Mouse (Mus musculus) limb, embryonic 12.5 days (tissue): Measurements from ENCODE around the gene Gm15023. TPM values are rescaled to one million over a fixed set of nuclear protein-coding genes. Genes with fewer than 3 reads are reported as not detected.
"Not testable (repeated sequence)": the region's sequence is repeated elsewhere in the genome, so short reads cannot be mapped to it uniquely, and the experiment has no call there.

Source experiments
- ATAC-seq: fragments of 200-750 bp; cut with Nextera tagmentation; 2 replicates; pipeline ENCODE4 v1.8.0; 2017; ENCODE audit warnings: low read depth, moderate TSS enrichment; ENCODE audit not compliant: insufficient number of reproducible peaks, insufficient read depth, low FRiP score, low TSS enrichment
- H3K27ac ChIP-seq: fragments of 300-500 bp; sonication (generic); 2 replicates; pipeline ENCODE4 v1.5.1; 2016; ENCODE audit warnings: mild to moderate bottlenecking, moderate library complexity
- H3K27me3 ChIP-seq: fragments of 300-500 bp; sonication (generic); 2 replicates; pipeline ENCODE4 v1.6.1; 2016; ENCODE audit warnings: mild to moderate bottlenecking, moderate library complexity
- H3K36me3 ChIP-seq: fragments of 300-500 bp; sonication (generic); 2 replicates; pipeline ENCODE4 v1.6.1; 2016; ENCODE audit warnings: mild to moderate bottlenecking, moderate library complexity
- H3K4me1 ChIP-seq: fragments of 300-500 bp; sonication (generic); replicated peaks from 2 replicates; pipeline ENCODE4 v1.6.1; 2016
- H3K4me2 ChIP-seq: fragments of 300-500 bp; sonication (generic); 2 replicates; pipeline ENCODE4 v1.6.1; 2016; ENCODE audit warnings: mild to moderate bottlenecking, moderate library complexity
- H3K4me3 ChIP-seq: fragments of 300-500 bp; sonication (generic); replicated peaks from 2 replicates; pipeline ENCODE4 v1.5.1; 2016; ENCODE audit warnings: mild to moderate bottlenecking
- H3K9ac ChIP-seq: fragments of 300-500 bp; sonication (generic); replicated peaks from 2 replicates; pipeline ENCODE4 v1.6.1; 2016; ENCODE audit warnings: mild to moderate bottlenecking, moderate library complexity
- H3K9me3 ChIP-seq: fragments of 300-500 bp; sonication (generic); 2 replicates; pipeline ENCODE4 v1.6.1; 2016; ENCODE audit warnings: mild to moderate bottlenecking, moderate library complexity
- WGBS: fragments of 180-500 bp; shearing (Covaris S2); methylation state at CpG from one replicate; pipeline ENCODE4 v1.1.7; 2016; 5-methylcytosine and 5-hydroxymethylcytosine counted together
- polyA plus RNA-seq: library from polyadenylated mRNA; unstranded; fragments of >200 nt; fragmentation: Nextera tagmentation; extraction: Ambion mirVana; gene quantifications from 2 replicates; pipeline ENCODE4 v1.2.1, GENCODE M21; 2016

Gene Gm15023
- polyA plus RNA-seq = not detected in 2 replicates

DNA sequence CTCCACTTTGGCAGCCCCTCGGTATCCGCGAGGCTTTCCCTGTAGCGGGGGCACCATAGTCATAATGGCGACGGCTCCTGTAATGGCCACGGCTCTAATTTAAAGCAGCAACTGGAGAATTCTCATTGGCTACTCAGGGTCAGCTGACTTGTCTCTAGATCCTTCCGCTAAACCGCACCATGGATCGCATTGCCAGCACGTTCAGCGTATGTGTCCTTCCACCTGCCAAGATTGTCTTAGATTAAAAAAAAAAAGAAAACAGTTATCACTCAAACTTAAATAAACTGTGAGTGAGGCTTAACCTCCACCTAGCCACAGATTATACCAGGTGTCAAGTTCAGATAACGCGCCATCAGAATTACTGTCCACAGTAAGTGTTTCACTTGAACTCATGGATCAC, at the start of gene Gm15023:
Gene Gm15023, minus strand, starts transcription at position 101 of the 400 bp plus-strand sequence.
- not testable (repeated sequence) for H3K36me3 ChIP-seq, H3K4me3 ChIP-seq, H3K27me3 ChIP-seq, ATAC-seq, H3K9ac ChIP-seq, H3K4me1 ChIP-seq, H3K4me2 ChIP-seq, H3K27ac ChIP-seq, H3K9me3 ChIP-seq
- WGBS = 100% methylated on average over 4 of the region's 14 CpGs

DNA sequence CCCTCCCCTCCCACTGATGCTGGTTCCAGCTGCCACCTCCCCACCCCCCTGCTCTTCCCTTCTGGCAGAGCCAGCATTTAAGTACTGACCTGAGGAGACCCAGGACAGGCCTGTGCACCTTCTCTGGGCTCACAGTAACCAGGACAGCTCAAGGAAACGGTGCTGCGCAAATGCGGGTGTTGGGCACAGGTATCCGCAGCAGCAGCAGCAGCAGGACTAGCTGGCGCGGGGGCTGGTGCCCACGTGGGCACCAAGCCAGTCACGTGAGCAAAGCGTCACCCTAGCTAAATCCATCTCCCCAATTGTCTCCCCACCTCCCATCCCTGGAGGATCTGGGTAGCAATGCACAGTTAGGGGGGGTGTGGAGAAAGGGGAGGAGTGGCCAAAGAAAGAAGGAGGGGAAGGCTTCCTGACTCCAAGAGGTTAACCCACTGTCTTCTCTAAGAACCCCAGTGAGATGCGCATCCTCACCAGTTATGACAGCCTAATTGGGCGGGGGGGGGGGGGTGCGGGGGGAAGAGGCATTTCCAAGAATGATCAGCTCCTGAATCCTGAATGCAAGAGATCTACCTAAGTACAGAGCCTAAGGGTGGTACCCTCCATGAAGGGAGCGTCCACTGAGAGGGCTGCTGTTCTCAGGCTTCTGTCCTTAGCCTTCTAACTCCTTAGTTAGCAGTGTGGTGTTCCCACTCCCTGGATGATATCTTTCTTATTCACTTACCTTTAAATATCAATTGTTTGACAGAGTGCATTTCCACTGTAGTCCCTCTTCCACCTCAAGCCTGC, 33.2 kb upstream of the Gm15023 start, which contains the start of gene Tceal6:
Gene Tceal6, minus strand, starts transcription at position 252 of the 786 bp plus-strand sequence.
- no peaks in the 10 kb centered on the region for H3K9me3 ChIP-seq
- H3K36me3 ChIP-seq = no peaks in the 10 kb centered on the region
- H3K4me1 ChIP-seq = no peaks in the 10 kb centered on the region
- peak within 1 kb of the TSS; percentile 42; the same call in 1 of the 2 replicates for H3K9ac ChIP-seq
- 18% methylated on average over 11 of the region's 13 CpGs for WGBS
- ATAC-seq = peak; percentile 71; the same call in 1 of the 2 replicates
- peak within 1 kb of the TSS; percentile 37 for H3K4me3 ChIP-seq
- H3K4me2 ChIP-seq = peak within 1 kb of the TSS; percentile 65
- H3K27ac ChIP-seq = no peak within 1 kb of the TSS
- peaks cover 35% of the 10 kb centered on the region for H3K27me3 ChIP-seq

DNA sequence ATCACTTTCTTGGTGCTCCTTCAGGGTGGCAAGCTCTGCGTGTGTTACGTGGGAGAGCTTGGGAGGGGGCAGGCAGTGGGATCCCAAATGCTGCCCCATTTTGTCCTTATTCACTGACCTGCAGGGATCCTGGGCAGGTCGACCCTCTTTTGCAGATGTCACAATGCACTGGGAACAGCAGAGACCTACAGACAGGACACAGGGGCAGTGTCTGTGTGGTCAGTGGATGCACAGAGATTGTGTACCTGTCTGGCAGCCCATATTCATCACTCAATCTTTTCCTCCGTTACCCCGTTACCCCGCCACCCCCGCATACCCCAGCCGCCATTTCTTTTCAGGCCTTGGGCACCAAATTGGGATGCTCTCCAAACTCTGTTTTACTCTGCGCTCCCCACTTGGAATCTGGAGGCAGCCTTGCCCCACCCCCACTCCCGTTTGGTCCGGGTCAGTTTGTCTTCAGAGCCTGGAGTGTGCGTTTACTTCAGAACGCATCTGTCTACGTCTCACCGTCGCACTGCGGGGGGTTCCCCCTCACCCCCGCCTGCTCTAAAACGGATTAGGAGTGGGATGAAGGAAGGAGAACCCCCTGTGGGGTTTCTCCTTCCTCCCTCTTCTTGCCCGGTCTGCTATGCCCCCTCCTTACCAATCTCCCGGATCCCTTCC, 32.5 kb upstream of the Gm15023 start:
- H3K27me3 ChIP-seq = peaks cover 35% of the 10 kb centered on the region
- H3K4me2 ChIP-seq = peak overlapping the region; percentile 65
- H3K9ac ChIP-seq = peak overlapping the region; percentile 42; the same call in 1 of the 2 replicates

DNA sequence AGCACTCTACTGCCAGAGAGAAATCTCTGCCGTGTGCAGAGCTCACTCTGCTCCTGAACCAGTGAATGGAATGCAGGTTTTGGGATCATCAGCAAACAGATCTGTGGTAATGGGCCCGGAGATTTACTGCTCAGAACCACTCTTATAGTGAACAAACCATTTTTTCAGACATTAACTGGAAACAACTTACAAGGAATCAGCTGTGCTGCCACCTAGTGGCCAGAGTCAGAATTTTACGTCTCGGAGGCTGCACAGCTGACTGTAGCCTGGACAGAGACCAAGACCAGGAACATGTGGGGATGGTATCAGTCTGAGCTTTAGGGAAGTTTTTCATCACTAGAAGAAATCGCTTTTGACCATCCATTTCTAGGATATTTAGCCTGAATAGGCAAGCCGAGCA, 12.5 kb upstream of the Gm15023 start:
- ATAC-seq, H3K4me2 ChIP-seq, H3K4me3 ChIP-seq, H3K27me3 ChIP-seq, H3K27ac ChIP-seq, H3K4me1 ChIP-seq, H3K36me3 ChIP-seq, H3K9ac ChIP-seq, H3K9me3 ChIP-seq: not testable (repeated sequence)
- WGBS = no CpG with 5 or more reads among the region's 6 CpGs

More for the DNA sequence above, 32.5 kb upstream of the Gm15023 start:
- H3K9me3 ChIP-seq, H3K27ac ChIP-seq, H3K4me1 ChIP-seq, H3K36me3 ChIP-seq: not testable (repeated sequence)
- ATAC-seq = peak; percentile 47; the same call in 1 of the 2 replicates
- H3K4me3 ChIP-seq = peak overlapping the region; percentile 37
- WGBS = 22% methylated on average over 20 of the region's 21 CpGs

DNA sequence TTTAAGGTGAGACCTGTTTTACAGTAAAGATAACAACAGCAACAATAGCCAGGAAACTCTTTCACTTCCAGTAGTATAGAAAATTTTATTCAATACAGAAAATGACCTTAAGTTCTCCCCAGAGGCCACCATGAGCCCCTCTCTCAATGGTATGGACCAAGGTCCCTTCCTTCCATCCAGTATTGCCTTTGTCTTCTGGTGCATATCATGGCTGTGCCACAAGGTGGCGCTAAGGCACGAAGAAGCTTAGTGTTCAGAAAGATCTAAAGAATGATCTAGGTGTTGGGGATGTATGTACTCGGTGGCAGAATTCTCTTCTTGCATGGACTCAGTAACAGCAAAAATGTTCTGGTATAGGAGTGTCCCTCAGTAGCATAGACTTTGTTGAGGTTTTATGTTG, 11.2 kb upstream of the Gm15023 start:
- H3K27me3 ChIP-seq, H3K4me2 ChIP-seq, H3K36me3 ChIP-seq, H3K4me1 ChIP-seq, ATAC-seq, H3K4me3 ChIP-seq, H3K9me3 ChIP-seq, H3K9ac ChIP-seq, H3K27ac ChIP-seq: not testable (repeated sequence)
- no CpG with 5 or more reads among the region's 3 CpGs for WGBS

Other genes with a start within 250 kb of the Gm15023 start
- gene Nxf2, start 212.9 kb downstream of the Gm15023 start, polyA plus RNA-seq = 1.1 and 1.3 TPM in 2 replicates
- gene Zmat1, start 168.4 kb downstream of the Gm15023 start, polyA plus RNA-seq = 5.7 and 6.6 TPM in 2 replicates
- 5.4 and 7.5 TPM in 2 replicates for gene Tceal6, start 33.1 kb upstream of the Gm15023 start, polyA plus RNA-seq
- not detected in 2 replicates for gene Pramel3, start 124.7 kb upstream of the Gm15023 start, polyA plus RNA-seq
- not detected in 2 replicates for gene Gm5128, start 195.7 kb upstream of the Gm15023 start, polyA plus RNA-seq